Mouse (Mus musculus): Measurements from ENCODE around the gene Rnf187. TPM values are rescaled to one million over a fixed set of nuclear protein-coding genes. Genes with fewer than 3 reads are reported as not detected.

The Rnf187 gene
- polyA plus RNA-seq, 1 experiment from 2014 or later = 176 TPM

DNA sequence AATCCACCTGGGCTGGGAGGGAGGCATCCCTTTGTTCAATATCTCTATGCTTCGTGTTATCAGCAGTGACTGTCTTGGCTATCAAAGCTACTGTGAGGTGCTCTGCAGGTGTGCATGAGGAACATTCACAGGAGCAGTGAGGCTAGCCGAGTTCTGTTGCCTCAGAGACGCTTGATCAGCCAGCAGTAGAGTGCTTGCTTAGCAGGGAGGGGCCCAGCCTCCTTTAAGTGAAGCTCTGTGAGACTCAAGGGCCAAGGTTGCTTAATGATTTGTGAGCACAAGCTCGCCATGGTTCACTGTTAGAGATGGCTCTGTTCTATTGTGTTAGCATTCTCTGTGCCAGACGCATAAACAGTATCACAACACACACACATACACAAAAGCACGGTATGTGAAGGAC is 30.9 kb upstream of the Rnf187 start:
- H3K27ac ChIP-seq (ENCODE audit: low read length) = no peak overlapping the region
- no peak for ATAC-seq (replicated peaks; ENCODE audit: extremely low read depth, insufficient read depth, low FRiP score)
- peaks cover 1% of the 10 kb centered on the region; the same call in 1 of the 2 replicates for H3K36me3 ChIP-seq (ENCODE audit: control insufficient read depth, insufficient read depth)
- no peak overlapping the region for H3K4me3 ChIP-seq (ENCODE audit: low read length)
- H3K9me3 ChIP-seq (replicated peaks; ENCODE audit: control insufficient read depth, low read length) = no peaks in the 10 kb centered on the region
- no peak overlapping the region for H3K4me2 ChIP-seq (ENCODE audit: low read depth, low read length)
- peaks cover 19% of the 10 kb centered on the region for H3K4me1 ChIP-seq (ENCODE audit: control insufficient read depth, insufficient read depth, low read length)
- H3K27me3 ChIP-seq (ENCODE audit: control insufficient read depth, insufficient read depth, low read length) = no peaks in the 10 kb centered on the region
- H3K9ac ChIP-seq (ENCODE audit: low read length) = no peak overlapping the region
- WGBS = 69% methylated on average over 6 of the region's 6 CpGs

DNA sequence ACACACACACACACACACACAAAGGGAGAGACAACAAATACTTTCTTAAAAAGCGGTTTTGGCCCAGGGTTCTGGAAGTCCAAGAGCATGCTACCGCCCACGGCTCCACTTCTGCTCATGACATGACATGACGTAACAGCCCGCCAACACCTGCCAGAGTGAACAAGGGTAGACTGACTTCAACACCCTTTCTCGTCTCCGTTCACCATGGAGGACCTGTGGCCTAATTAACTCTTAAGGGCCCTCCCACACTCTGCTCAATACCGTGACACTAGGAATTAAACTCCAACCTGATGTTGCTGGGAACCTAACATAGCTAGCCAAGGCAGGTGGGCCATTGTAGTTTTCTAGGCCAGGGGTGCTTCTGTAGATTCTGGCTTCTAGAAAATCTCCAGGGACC is 30.3 kb upstream of the Rnf187 start:
- Histone ChIP-seq H3K27ac (ENCODE audit: low read length) (no peak overlapping the region), H3K27me3 (ENCODE audit: control insufficient read depth, insufficient read depth, low read length) (no peaks in the 10 kb centered on the region), H3K9me3 (replicated peaks; ENCODE audit: control insufficient read depth, low read length) (no peaks in the 10 kb centered on the region), H3K4me2 (ENCODE audit: low read depth, low read length) (no peak overlapping the region), H3K9ac (ENCODE audit: low read length) (no peak overlapping the region), H3K4me3 (ENCODE audit: low read length) (no peak overlapping the region), H3K4me1 (ENCODE audit: control insufficient read depth, insufficient read depth, low read length) (peaks cover 20% of the 10 kb centered on the region), H3K36me3 (ENCODE audit: control insufficient read depth, insufficient read depth) (no peaks in the 10 kb centered on the region)
- WGBS = 67% methylated on average over 8 of the region's 8 CpGs
- no peak for ATAC-seq (replicated peaks; ENCODE audit: extremely low read depth, insufficient read depth, low FRiP score)

DNA sequence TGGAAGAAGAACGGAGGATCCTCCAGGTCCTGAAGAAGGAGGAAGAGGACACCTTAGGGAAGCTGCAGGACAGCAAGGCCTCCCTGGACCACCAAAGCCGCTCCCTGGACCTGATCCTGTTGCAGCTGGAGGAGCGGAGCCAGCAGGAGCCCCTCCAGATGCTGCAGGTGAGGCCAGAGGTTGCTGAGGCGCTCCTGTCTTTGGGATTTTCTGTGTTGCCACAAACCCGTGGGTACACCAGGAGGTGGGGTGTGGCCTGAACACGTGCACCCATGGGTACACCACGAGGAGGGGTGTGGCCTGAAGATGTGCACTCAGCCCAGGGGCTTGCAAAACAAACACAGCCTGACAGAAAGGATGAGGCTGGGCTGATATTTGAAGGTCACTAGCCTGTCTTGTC is 29.8 kb upstream of the Rnf187 start:
- 84% methylated on average over 7 of the region's 7 CpGs for WGBS
- H3K4me2 ChIP-seq (ENCODE audit: low read depth, low read length) = no peak overlapping the region
- H3K4me1 ChIP-seq (ENCODE audit: control insufficient read depth, insufficient read depth, low read length) = peaks cover 18% of the 10 kb centered on the region
- no peaks in the 10 kb centered on the region for H3K36me3 ChIP-seq (ENCODE audit: control insufficient read depth, insufficient read depth)
- ATAC-seq (replicated peaks; ENCODE audit: extremely low read depth, insufficient read depth, low FRiP score) = no peak
- no peaks in the 10 kb centered on the region for H3K9me3 ChIP-seq (replicated peaks; ENCODE audit: control insufficient read depth, low read length)
- H3K9ac ChIP-seq (ENCODE audit: low read length) = no peak overlapping the region
- no peak overlapping the region for H3K4me3 ChIP-seq (ENCODE audit: low read length)
- no peaks in the 10 kb centered on the region for H3K27me3 ChIP-seq (ENCODE audit: control insufficient read depth, insufficient read depth, low read length)
- H3K27ac ChIP-seq (ENCODE audit: low read length) = no peak overlapping the region

DNA sequence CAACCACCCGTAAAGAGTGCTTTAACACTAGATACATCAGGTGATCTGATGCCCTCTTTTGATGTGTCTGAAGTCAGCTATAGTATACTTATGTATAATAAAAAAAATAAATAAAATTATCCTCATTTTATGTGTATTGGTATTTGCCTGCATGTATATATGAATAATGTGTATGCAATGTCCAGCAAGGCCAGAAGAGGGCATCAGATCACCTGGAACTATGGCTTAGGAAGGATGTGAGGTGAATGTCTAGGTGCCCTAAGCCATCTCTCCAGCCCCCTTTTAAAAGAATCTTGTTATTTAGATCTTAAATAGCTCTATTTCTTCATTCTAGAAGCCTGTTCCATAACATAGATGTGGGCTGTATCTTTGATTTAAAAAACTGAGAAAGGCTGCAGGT is 28.6 kb upstream of the Rnf187 start:
- H3K4me1 ChIP-seq (ENCODE audit: control insufficient read depth, insufficient read depth, low read length) = peaks cover 18% of the 10 kb centered on the region
- H3K27ac ChIP-seq (ENCODE audit: low read length) = no peak overlapping the region
- WGBS = 90% methylated on average over 1 of the region's 1 CpGs
- H3K27me3 ChIP-seq (ENCODE audit: control insufficient read depth, insufficient read depth, low read length) = peaks cover 6% of the 10 kb centered on the region; the same call in 1 of the 2 replicates
- no peak overlapping the region for H3K9ac ChIP-seq (ENCODE audit: low read length)
- no peaks in the 10 kb centered on the region for H3K9me3 ChIP-seq (replicated peaks; ENCODE audit: control insufficient read depth, low read length)
- no peak overlapping the region for H3K4me2 ChIP-seq (ENCODE audit: low read depth, low read length)
- no peaks in the 10 kb centered on the region for H3K36me3 ChIP-seq (ENCODE audit: control insufficient read depth, insufficient read depth)
- no peak overlapping the region for H3K4me3 ChIP-seq (ENCODE audit: low read length)
- ATAC-seq (replicated peaks; ENCODE audit: extremely low read depth, insufficient read depth, low FRiP score) = no peak

DNA sequence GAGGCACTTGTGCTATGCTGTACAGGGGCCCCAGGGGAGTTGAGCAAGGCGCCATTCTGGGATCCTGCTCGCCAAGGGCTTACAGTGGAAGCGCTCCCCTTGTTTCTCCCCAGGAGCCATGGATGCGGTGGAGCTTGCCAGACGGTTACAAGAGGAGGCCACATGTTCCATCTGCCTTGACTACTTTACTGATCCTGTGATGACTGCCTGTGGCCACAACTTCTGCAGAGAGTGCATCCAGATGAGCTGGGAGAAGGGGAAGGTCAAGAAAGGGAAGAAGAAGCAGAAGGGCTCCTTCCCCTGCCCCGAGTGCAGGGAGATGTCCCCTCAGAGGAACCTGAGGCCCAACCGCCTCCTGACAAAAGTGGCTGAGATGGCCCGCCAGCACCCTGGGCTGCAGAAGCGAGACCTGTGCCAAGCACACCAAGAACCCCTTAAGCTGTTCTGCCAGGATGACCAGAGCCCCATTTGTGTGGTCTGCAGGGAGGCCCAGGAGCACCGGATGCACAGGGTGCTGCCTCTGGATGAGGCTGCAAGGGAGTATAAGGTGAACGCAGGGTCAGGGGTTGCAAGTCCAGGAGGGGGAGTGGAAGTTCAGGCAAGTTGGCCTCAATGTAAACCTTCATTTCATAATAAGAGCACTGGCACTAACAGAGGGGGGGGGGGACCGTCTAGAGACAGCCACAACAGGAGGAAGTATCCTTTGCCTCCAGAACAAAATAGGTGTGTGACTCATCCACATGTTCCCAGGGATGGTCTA is 26.5 kb upstream of the Rnf187 start:
- H3K36me3 ChIP-seq (ENCODE audit: control insufficient read depth, insufficient read depth) = no peaks in the 10 kb centered on the region
- H3K9me3 ChIP-seq (replicated peaks; ENCODE audit: control insufficient read depth, low read length) = peaks cover 9% of the 10 kb centered on the region
- H3K27ac ChIP-seq (ENCODE audit: low read length) = no peak overlapping the region
- no peak for ATAC-seq (replicated peaks; ENCODE audit: extremely low read depth, insufficient read depth, low FRiP score)
- peaks cover 19% of the 10 kb centered on the region; the same call in 1 of the 2 replicates for H3K27me3 ChIP-seq (ENCODE audit: control insufficient read depth, insufficient read depth, low read length)
- H3K4me1 ChIP-seq (ENCODE audit: control insufficient read depth, insufficient read depth, low read length) = 0 out of 2 replicates have a peak, but pooled peaks cover 9% of the 10 kb centered on the region
- no peak overlapping the region for H3K9ac ChIP-seq (ENCODE audit: low read length)
- H3K4me3 ChIP-seq (ENCODE audit: low read length) = no peak overlapping the region
- 36% methylated on average over 12 of the region's 12 CpGs for WGBS
- no peak overlapping the region for H3K4me2 ChIP-seq (ENCODE audit: low read depth, low read length)

DNA sequence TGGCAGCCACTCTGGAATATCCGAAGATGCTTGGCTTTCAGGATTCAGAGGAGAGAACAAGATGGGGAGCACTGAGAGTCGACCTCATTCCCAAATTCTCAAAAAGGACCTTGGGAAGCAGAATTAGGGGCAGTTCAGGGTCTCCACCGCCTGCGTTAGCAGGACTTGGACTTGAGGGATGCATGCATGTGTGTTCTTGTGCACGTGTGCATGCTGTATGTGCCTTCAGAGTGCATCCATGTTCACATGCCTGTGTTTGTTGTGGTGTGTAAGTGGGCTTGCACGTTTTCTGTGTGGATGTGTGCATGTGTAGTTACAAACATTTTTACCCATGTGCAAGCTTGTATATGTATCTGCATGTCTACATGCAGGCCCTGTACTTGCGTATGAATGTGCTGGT is 25.5 kb upstream of the Rnf187 start:
- Histone ChIP-seq H3K4me3 (ENCODE audit: low read length) (no peak overlapping the region), H3K27ac (ENCODE audit: low read length) (no peak overlapping the region), H3K4me2 (ENCODE audit: low read depth, low read length) (no peak overlapping the region), H3K9ac (ENCODE audit: low read length) (no peak overlapping the region), H3K27me3 (ENCODE audit: control insufficient read depth, insufficient read depth, low read length) (peaks cover 19% of the 10 kb centered on the region; the same call in 1 of the 2 replicates), H3K4me1 (ENCODE audit: control insufficient read depth, insufficient read depth, low read length) (peaks cover 15% of the 10 kb centered on the region), H3K9me3 (replicated peaks; ENCODE audit: control insufficient read depth, low read length) (peaks cover 9% of the 10 kb centered on the region), H3K36me3 (ENCODE audit: control insufficient read depth, insufficient read depth) (no peaks in the 10 kb centered on the region)
- no peak for ATAC-seq (replicated peaks; ENCODE audit: extremely low read depth, insufficient read depth, low FRiP score)
- WGBS = 81% methylated on average over 7 of the region's 7 CpGs

DNA sequence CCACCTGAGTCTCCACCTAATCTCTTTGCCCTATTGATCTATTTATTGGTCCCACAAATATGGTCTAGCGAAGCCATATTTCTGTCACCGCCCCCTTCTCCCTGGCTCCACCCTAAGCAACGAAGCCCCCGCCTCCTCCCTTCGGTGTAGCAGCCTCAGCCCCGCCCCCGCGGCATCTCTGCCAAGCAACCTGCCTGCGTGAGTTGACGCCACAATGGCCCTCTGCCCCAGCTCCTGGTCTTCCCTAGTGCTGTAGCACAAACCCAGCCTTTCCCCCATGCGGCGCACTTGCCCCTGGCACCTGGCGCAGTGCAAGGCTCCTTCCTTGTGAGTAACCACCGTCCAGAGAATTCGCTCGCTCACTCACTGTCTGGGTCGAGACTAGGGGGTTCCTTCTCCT is 24.8 kb upstream of the Rnf187 start:
- no peak for ATAC-seq (replicated peaks; ENCODE audit: extremely low read depth, insufficient read depth, low FRiP score)
- H3K27ac ChIP-seq (ENCODE audit: low read length) = no peak overlapping the region
- peaks cover 9% of the 10 kb centered on the region for H3K9me3 ChIP-seq (replicated peaks; ENCODE audit: control insufficient read depth, low read length)
- H3K27me3 ChIP-seq (ENCODE audit: control insufficient read depth, insufficient read depth, low read length) = peaks cover 19% of the 10 kb centered on the region; the same call in 1 of the 2 replicates
- WGBS = 35% methylated on average over 17 of the region's 17 CpGs
- H3K4me2 ChIP-seq (ENCODE audit: low read depth, low read length) = no peak overlapping the region
- no peak overlapping the region for H3K4me3 ChIP-seq (ENCODE audit: low read length)
- H3K9ac ChIP-seq (ENCODE audit: low read length) = no peak overlapping the region
- peaks cover 18% of the 10 kb centered on the region for H3K4me1 ChIP-seq (ENCODE audit: control insufficient read depth, insufficient read depth, low read length)
- no peaks in the 10 kb centered on the region for H3K36me3 ChIP-seq (ENCODE audit: control insufficient read depth, insufficient read depth)

DNA sequence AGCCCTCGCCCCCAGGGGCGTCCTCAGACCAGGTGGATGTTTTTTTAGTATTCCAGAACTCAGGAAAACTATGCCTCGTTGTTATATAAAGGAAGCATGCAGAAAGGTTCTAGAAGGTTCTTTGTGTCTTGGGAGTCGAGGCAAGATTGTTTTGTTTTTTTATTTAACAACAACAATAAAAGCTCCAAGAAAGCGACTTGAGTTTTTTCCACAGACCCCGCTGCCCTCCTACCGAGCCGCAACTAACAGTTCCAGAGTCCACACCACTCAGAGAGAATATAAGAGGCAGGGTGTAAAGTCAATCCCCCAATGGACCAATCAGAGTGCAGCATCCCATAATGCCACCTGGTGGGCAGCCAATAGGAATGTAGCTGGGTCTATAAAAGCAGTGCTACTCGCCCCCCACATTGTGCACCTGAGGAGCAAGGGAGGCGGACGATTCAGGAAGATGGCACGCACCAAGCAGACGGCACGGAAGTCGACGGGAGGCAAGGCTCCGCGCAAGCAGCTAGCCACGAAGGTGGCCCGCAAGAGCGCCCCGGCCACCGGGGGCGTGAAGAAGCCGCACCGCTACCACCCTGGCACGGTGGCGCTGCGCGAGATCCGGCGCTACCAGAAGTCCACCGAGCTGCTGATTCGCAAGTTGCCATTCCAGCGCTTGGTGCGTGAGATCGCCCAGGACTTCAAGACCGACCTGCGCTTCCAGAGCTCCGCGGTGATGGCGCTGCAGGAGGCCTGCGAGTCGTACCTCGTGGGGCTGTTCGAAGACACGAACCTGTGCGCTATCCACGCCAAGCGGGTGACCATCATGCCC is 22.9 kb upstream of the Rnf187 start:
- peak overlapping the region; percentile 20; the same call in 1 of the 2 replicates for H3K4me2 ChIP-seq (ENCODE audit: low read depth, low read length)
- no peak for ATAC-seq (replicated peaks; ENCODE audit: extremely low read depth, insufficient read depth, low FRiP score)
- peaks cover 19% of the 10 kb centered on the region; the same call in 1 of the 2 replicates for H3K27me3 ChIP-seq (ENCODE audit: control insufficient read depth, insufficient read depth, low read length)
- 49% methylated on average over 50 of the region's 50 CpGs for WGBS
- H3K9me3 ChIP-seq (replicated peaks; ENCODE audit: control insufficient read depth, low read length) = peaks cover 9% of the 10 kb centered on the region
- H3K36me3 ChIP-seq (ENCODE audit: control insufficient read depth, insufficient read depth) = peaks cover 2% of the 10 kb centered on the region; the same call in 1 of the 2 replicates
- no peak overlapping the region for H3K9ac ChIP-seq (ENCODE audit: low read length)
- H3K4me1 ChIP-seq (ENCODE audit: control insufficient read depth, insufficient read depth, low read length) = peaks cover 30% of the 10 kb centered on the region
- no peak overlapping the region for H3K4me3 ChIP-seq (ENCODE audit: low read length)
- no peak overlapping the region for H3K27ac ChIP-seq (ENCODE audit: low read length)

Measured in heart, embryonic 16.5 days (tissue).